Mouse (Mus musculus) cerebellum, postnatal 14 days (tissue): ENCODE measurements around the gene Pacsin1.
A peak's percentile ranks its signal among the peaks of the same experiment; 100 is the strongest.
"Not testable (repeated sequence)": the region's sequence is repeated elsewhere in the genome, so short reads cannot be mapped to it uniquely, and the experiment has no call there.

Experiments used
- DNase-seq, 2 experiments: peaks; one replicate each; pipeline ENCODE4 v3.0.0; 2021; ENCODE audit warnings: mixed read lengths in 2 of 2

The Pacsin1 gene

GRCm38 (mm10) chr17:27655089-27656010, at the start of gene Pacsin1:
Pacsin1 (plus strand) TSS chr17:27655509.
- peak; percentile 91 to 93 for DNase-seq

GRCm38 (mm10) chr17:27609576-27609975, 45.7 kb upstream of the Pacsin1 start:
- no peak for DNase-seq

- DNase-seq: peak in 1 of 2 experiments; percentile 45
These were observed 44.4 kb upstream of the Pacsin1 start for GRCm38 (mm10) chr17:27610679-27611518.

- DNase-seq: no peak
These were observed 43.8 kb upstream of the Pacsin1 start for GRCm38 (mm10) chr17:27611519-27611884.

- no peak for DNase-seq
These were observed 43.3 kb upstream of the Pacsin1 start for GRCm38 (mm10) chr17:27611994-27612393.

- peak in 1 of 2 experiments; percentile 65 for DNase-seq
These were observed 42.3 kb upstream of the Pacsin1 start for GRCm38 (mm10) chr17:27613016-27613415.

- no peak for DNase-seq
These were observed 39.9 kb upstream of the Pacsin1 start for GRCm38 (mm10) chr17:27615388-27615787.

GRCm38 (mm10) chr17:27621161-27621560, 34.1 kb upstream of the Pacsin1 start:
- DNase-seq: no peak

- DNase-seq: peak in 1 of 2 experiments; percentile 48
These were observed 33.4 kb upstream of the Pacsin1 start for GRCm38 (mm10) chr17:27621705-27622531.

GRCm38 (mm10) chr17:27622611-27623359, 32.5 kb upstream of the Pacsin1 start:
- DNase-seq: peak; percentile 76 to 79

GRCm38 (mm10) chr17:27623360-27624326, 31.7 kb upstream of the Pacsin1 start, which contains the start of gene Nudt3:
Nudt3 (minus strand) TSS chr17:27623495.
- DNase-seq: peak; percentile 93 to 96

GRCm38 (mm10) chr17:27625455-27626251, 29.7 kb upstream of the Pacsin1 start:
- no peak for DNase-seq

GRCm38 (mm10) chr17:27626681-27627080, 28.6 kb upstream of the Pacsin1 start:
- no peak for DNase-seq

GRCm38 (mm10) chr17:27627451-27627850, 27.9 kb upstream of the Pacsin1 start:
- DNase-seq: no peak

GRCm38 (mm10) chr17:27628376-27628775, 26.9 kb upstream of the Pacsin1 start:
- no peak for DNase-seq

- DNase-seq: peak; percentile 92 to 93
These were observed 25.9 kb upstream of the Pacsin1 start for GRCm38 (mm10) chr17:27629249-27630020.

- DNase-seq: peak; percentile 91 to 92
These were observed 20.3 kb upstream of the Pacsin1 start, which contains the start of gene RPS10-NUDT3 for GRCm38 (mm10) chr17:27634871-27635574. RPS10-NUDT3 (minus strand) TSS chr17:27635222.

- not testable (repeated sequence) for DNase-seq
These were observed 19.8 kb upstream of the Pacsin1 start for GRCm38 (mm10) chr17:27635575-27635903.
